ENCODE assay signal across 19 mouse cellular contexts in the genomic region with DNA sequence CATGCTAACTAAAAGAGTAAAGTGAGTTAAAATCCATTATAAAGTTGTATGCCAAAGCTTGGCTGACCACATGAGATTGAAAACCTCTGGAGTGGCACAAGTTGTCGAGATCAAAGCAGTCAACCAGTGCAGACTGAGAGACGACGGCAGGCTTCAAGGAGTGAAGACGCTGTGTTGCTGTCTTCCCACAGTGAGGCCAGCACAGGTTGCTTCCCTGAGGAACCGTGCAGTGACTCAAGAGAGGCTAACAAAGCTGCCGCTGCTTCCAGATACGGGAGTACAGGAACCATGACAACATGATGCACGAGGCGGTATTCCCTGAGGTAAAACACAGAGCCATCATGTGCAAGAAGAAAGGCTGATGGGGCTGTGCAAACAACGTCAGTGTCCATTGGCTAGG.
A peak's percentile ranks its signal among the peaks of the same experiment; 100 is the strongest.
DNase-seq lines count a peak whose midpoint lies in the region; ATAC-seq and TF ChIP-seq lines count a peak whose summit lies in the region.
"Had no signal": no experiment of that assay in that cellular context is flagged by ENCODE, and none has a peak within 500 bp of the region (broad histone marks: within the 10 kb centered on the region; RNA-seq: fewer than 3 reads in every experiment).

No protein-coding gene starts in this region.

- WGBS in heart, embryonic 10.5 days: 75% methylated on average over 10 of the region's 10 CpGs
- 57% methylated on average over 10 of the region's 10 CpGs for WGBS in midbrain, embryonic 14.5 days
- WGBS in midbrain, embryonic 13.5 days: 68% methylated on average over 10 of the region's 10 CpGs
- 64% methylated on average over 10 of the region's 10 CpGs for WGBS in olfactory bulb, adult 2 months
- 69% methylated on average over 10 of the region's 10 CpGs for WGBS in intestine, postnatal 0 days

- ATAC-seq in midbrain, embryonic 14.5 days (ENCODE audit: low FRiP score, low TSS enrichment): no peak
- ATAC-seq in midbrain, embryonic 13.5 days: no peak
- ATAC-seq in intestine, postnatal 0 days: no peak
- ATAC-seq: forebrain, embryonic 13.5 days; inflammation-experienced regulatory T-cells, adult 6 months had no signal

- H3K9me3 ChIP-seq in heart, embryonic 10.5 days: no peaks in the 10 kb centered on the region
- H3K9me3 ChIP-seq in midbrain, embryonic 14.5 days (ENCODE audit: control insufficient read depth, low read length): no peaks in the 10 kb centered on the region
- H3K9me3 ChIP-seq in midbrain, embryonic 13.5 days: no peaks in the 10 kb centered on the region
- H3K9me3 ChIP-seq in intestine, postnatal 0 days (ENCODE audit: control insufficient read depth): no peaks in the 10 kb centered on the region
- H3K9me3 ChIP-seq: embryonic facial prominence, embryonic 10.5 days; forebrain, embryonic 13.5 days; heart, embryonic 15.5 days had no signal

- no peak for TF ChIP-seq CTCF in olfactory bulb, adult 2 months (IDR thresholded peaks at IDR 0.05; ENCODE audit: insufficient read depth, low read depth, low read length)
- TF ChIP-seq CTCF in intestine, postnatal 0 days (IDR thresholded peaks at IDR 0.05; ENCODE audit: low read depth): no peak

- H3K36me3 ChIP-seq in heart, embryonic 10.5 days: no peaks in the 10 kb centered on the region
- H3K36me3 ChIP-seq in midbrain, embryonic 14.5 days (ENCODE audit: control insufficient read depth, insufficient read depth, low read length): no peaks in the 10 kb centered on the region
- H3K36me3 ChIP-seq in midbrain, embryonic 13.5 days: no peaks in the 10 kb centered on the region
- H3K36me3 ChIP-seq in intestine, postnatal 0 days (ENCODE audit: control insufficient read depth, insufficient read depth): no peaks in the 10 kb centered on the region
- H3K36me3 ChIP-seq: embryonic facial prominence, embryonic 10.5 days; heart, embryonic 15.5 days had no signal

- no peak overlapping the region for H3K9ac ChIP-seq in midbrain, embryonic 14.5 days (replicated peaks; ENCODE audit: low read length)
- no peak overlapping the region for H3K9ac ChIP-seq in midbrain, embryonic 13.5 days (replicated peaks)
- H3K9ac ChIP-seq in intestine, postnatal 0 days (ENCODE audit: low read depth, low read length): no peak overlapping the region
- H3K9ac ChIP-seq: forebrain, embryonic 13.5 days; heart, embryonic 15.5 days; hindbrain, embryonic 14.5 days had no signal

- H3K4me3 ChIP-seq in heart, embryonic 10.5 days: no peak overlapping the region
- no peak overlapping the region for H3K4me3 ChIP-seq in midbrain, embryonic 14.5 days (replicated peaks; ENCODE audit: low read depth, low read length)
- no peak overlapping the region for H3K4me3 ChIP-seq in midbrain, embryonic 13.5 days (replicated peaks)
- no peak overlapping the region for H3K4me3 ChIP-seq in olfactory bulb, adult 2 months (ENCODE audit: insufficient read depth, low read depth, low read length)
- no peak overlapping the region for H3K4me3 ChIP-seq in intestine, postnatal 0 days (ENCODE audit: low read depth, low read length)
- H3K4me3 ChIP-seq: embryonic facial prominence, embryonic 10.5 days; forebrain, embryonic 13.5 days; gastrocnemius, adult 2 months; heart, embryonic 15.5 days had no signal

- no peaks in the 10 kb centered on the region for H3K27me3 ChIP-seq in heart, embryonic 10.5 days (ENCODE audit: insufficient read depth, poor library complexity, severe bottlenecking)
- no peaks in the 10 kb centered on the region for H3K27me3 ChIP-seq in midbrain, embryonic 14.5 days (ENCODE audit: control insufficient read depth, insufficient read depth, low read length)
- H3K27me3 ChIP-seq in midbrain, embryonic 13.5 days: no peaks in the 10 kb centered on the region
- H3K27me3 ChIP-seq in intestine, postnatal 0 days (replicated peaks; ENCODE audit: control insufficient read depth, insufficient read depth, low read length): no peaks in the 10 kb centered on the region
- H3K27me3 ChIP-seq: forebrain, embryonic 13.5 days had no signal

- no peak overlapping the region for H3K4me2 ChIP-seq in midbrain, embryonic 14.5 days (ENCODE audit: low read length)
- H3K4me2 ChIP-seq in midbrain, embryonic 13.5 days (replicated peaks): no peak overlapping the region
- no peak overlapping the region for H3K4me2 ChIP-seq in intestine, postnatal 0 days (replicated peaks; ENCODE audit: low read depth)
- H3K4me2 ChIP-seq: forebrain, embryonic 13.5 days; heart, embryonic 11.5 days; heart, embryonic 15.5 days; hindbrain, embryonic 14.5 days had no signal

- intact Hi-C loops in heart, postnatal 10 days (cut with DNase I): loop anchor here (5.0 kb wide), 1 partner anchor 80 kb away; no protein-coding TSS in a partner anchor

- TF ChIP-seq POLR2A in olfactory bulb, adult 2 months (IDR thresholded peaks at IDR 0.05; ENCODE audit: insufficient read depth, low read depth, low read length): no peak

- no peaks in the 10 kb centered on the region for H3K4me1 ChIP-seq in heart, embryonic 10.5 days
- H3K4me1 ChIP-seq in midbrain, embryonic 14.5 days (ENCODE audit: control insufficient read depth, insufficient read depth, low read length): 0 out of 2 replicates have a peak, but pooled peaks cover 4% of the 10 kb centered on the region
- H3K4me1 ChIP-seq in midbrain, embryonic 13.5 days (replicated peaks): peaks cover 14% of the 10 kb centered on the region
- peaks cover 14% of the 10 kb centered on the region for H3K4me1 ChIP-seq in olfactory bulb, adult 2 months (ENCODE audit: control insufficient read depth, insufficient read depth, low read length)
- H3K4me1 ChIP-seq in intestine, postnatal 0 days (replicated peaks; ENCODE audit: control insufficient read depth, insufficient read depth, low read length): no peaks in the 10 kb centered on the region
- H3K4me1 ChIP-seq: embryonic facial prominence, embryonic 10.5 days; forebrain, embryonic 13.5 days; heart, embryonic 15.5 days had no signal

- H3K27ac ChIP-seq in heart, embryonic 10.5 days: no peak overlapping the region
- no peak overlapping the region for H3K27ac ChIP-seq in midbrain, embryonic 14.5 days (replicated peaks; ENCODE audit: low read depth, low read length)
- no peak overlapping the region for H3K27ac ChIP-seq in midbrain, embryonic 13.5 days
- H3K27ac ChIP-seq in olfactory bulb, adult 2 months (ENCODE audit: insufficient read depth, low read depth, low read length): peak overlapping the region; percentile 54
- H3K27ac ChIP-seq in intestine, postnatal 0 days (ENCODE audit: low read depth, low read length): no peak overlapping the region
- H3K27ac ChIP-seq: embryonic facial prominence, embryonic 10.5 days; forebrain, embryonic 13.5 days; gastrocnemius, adult 2 months; heart, embryonic 15.5 days; hindbrain, embryonic 14.5 days had no signal

- DNase-seq in heart, embryonic 10.5 days (ENCODE audit: low spot score): peak; percentile 59
- DNase-seq in heart, postnatal 10 days: no peak
- peak; percentile 25 for DNase-seq in midbrain, embryonic 14.5 days
- peak; percentile 26 for DNase-seq in brain, adult 2 months (ENCODE audit: low read depth, low spot score)
- DNase-seq: adrenal gland, postnatal 10 days; cerebellum, adult 18-20 months; cerebellum, adult 9-11 months; cerebellum, postnatal 36 days; gastrocnemius, adult 2 months; gastrocnemius, postnatal 25 days had no signal

Comparison
In these comparisons a context has a peak if more than half of its experiments do, and no peak if none do; other contexts are left out.
1. DNase-seq: peak in heart, embryonic 10.5 days (single experiment), midbrain, embryonic 14.5 days (single experiment) and brain, adult 2 months (single experiment); none in heart, postnatal 10 days (0 of 2).